Mouse (Mus musculus) lung, adult 2 months (tissue): ENCODE measurements around the gene Ccna2.

ENCODE experiments used
- CTCF ChIP-seq: fragments of 200-500 bp; IDR thresholded peaks from 2 replicates; pipeline ENCODE4 v1.5.1; 2011; ENCODE audit warnings: mild to moderate bottlenecking, low read length, control low read depth; ENCODE audit not compliant: insufficient read depth
- POLR2A ChIP-seq: fragments of 200-500 bp; IDR thresholded peaks from 2 replicates; pipeline ENCODE4 v1.6.1; 2011; ENCODE audit warnings: low read depth, mild to moderate bottlenecking, control low read depth, low read length, borderline replicate concordance; ENCODE audit errors: extremely low read depth

DNA sequence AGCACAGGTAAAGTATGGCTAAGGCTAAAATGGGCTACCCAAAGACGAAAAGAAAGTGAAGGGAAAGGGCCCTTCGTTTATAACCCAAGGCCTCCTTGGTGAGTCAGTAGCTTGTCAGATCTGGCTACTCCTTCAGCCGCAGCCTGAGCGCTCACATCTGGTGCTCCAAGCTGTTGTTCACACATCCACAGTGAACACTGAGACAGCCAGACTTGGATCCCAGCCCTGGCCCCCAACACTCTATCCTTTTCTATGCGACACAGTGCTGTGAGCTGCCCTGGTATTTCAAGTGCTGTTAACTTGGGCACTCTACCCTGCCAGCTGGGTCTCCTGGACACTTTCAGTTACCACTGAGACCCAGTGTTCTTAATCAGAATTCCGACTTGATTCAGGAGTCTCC, 41.6 kb downstream of the Ccna2 start:
- TF ChIP-seq CTCF, result no peak
- no peak for TF ChIP-seq POLR2A
